Mouse (Mus musculus): ENCODE data around the gene Tmem106a.
"Not testable (repeated sequence)": the region's sequence is repeated elsewhere in the genome, so short reads cannot be mapped to it uniquely, and the experiment has no call there.

Tmem106a gene

DNA sequence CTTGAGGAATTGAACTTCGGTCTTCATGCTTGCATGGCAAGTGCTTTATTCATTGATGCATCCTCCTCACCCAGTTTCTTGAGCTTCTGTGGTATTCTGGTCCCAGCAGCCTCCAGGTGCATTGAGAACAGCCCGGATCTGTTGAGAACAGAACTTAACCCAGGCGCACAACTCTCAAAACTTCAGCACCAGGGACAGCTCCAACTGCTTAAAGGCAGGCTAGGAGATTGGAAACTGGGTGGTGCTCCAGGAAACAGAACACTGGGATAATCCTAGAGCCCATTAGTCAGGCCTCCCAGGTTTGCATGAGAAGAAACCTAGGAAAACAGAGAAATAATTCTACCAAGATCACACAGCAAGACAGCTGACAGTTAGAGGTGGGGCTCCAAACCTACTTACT lies 20.4 kb downstream of the Tmem106a start:
- peak; percentile 75 to 89 for DNase-seq

GRCm38 (mm10) chr11:101604116-101604515 lies 22.1 kb downstream of the Tmem106a start:
- no peak for DNase-seq

- peak; percentile 89 to 91 for DNase-seq
These were observed 22.8 kb downstream of the Tmem106a start for GRCm38 (mm10) chr11:101604531-101605453.

DNA sequence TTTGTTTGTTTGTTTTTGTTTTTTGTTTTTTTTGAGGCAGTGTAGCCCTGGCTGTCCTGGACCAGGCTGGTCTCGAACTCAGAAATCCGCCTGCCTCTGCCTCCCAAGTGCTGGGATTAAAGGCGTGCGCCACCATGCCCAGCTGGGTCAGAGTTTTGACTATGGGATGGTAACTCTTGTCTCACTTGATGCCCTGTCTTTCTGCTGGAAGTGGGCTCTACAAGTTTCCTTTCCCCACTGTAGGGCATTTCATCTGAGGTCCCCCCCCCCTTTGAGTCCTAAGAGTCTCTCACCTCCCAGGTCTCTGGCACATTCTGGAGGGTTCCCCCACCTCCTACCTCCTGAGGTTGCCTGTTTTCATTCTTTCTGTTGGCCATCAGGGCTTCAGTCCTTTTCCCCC lies 25.1 kb downstream of the Tmem106a start:
- not testable (repeated sequence) for DNase-seq

- no peak for DNase-seq
These were observed 28.4 kb downstream of the Tmem106a start for GRCm38 (mm10) chr11:101610445-101610844.

- DNase-seq, result no peak
These were observed 31.6 kb downstream of the Tmem106a start for GRCm38 (mm10) chr11:101613596-101613995.

GRCm38 (mm10) chr11:101614116-101614515 lies 32.1 kb downstream of the Tmem106a start:
- DNase-seq, result no peak

GRCm38 (mm10) chr11:101615380-101615779 lies 33.3 kb downstream of the Tmem106a start:
- no peak for DNase-seq

DNA sequence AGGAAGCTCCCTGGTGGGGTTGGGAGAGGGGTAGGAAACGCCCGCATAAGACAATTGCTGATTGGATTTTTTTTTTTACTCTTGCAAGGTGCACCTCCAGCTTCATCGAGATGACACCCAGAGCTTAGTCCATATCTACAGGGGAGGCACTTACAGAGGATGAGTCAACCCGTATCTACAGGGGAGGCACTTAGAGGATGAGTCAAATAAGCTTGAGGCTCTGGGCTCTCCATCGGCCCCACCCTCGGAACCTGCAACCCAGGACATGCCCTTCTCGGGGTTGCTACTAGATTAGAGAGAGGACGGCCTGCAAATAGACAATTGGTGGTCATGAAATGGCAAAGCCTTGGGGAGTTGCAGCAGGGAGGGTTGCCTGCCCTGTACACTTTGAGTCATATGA lies 34.1 kb downstream of the Tmem106a start:
- DNase-seq, result no peak

DNA sequence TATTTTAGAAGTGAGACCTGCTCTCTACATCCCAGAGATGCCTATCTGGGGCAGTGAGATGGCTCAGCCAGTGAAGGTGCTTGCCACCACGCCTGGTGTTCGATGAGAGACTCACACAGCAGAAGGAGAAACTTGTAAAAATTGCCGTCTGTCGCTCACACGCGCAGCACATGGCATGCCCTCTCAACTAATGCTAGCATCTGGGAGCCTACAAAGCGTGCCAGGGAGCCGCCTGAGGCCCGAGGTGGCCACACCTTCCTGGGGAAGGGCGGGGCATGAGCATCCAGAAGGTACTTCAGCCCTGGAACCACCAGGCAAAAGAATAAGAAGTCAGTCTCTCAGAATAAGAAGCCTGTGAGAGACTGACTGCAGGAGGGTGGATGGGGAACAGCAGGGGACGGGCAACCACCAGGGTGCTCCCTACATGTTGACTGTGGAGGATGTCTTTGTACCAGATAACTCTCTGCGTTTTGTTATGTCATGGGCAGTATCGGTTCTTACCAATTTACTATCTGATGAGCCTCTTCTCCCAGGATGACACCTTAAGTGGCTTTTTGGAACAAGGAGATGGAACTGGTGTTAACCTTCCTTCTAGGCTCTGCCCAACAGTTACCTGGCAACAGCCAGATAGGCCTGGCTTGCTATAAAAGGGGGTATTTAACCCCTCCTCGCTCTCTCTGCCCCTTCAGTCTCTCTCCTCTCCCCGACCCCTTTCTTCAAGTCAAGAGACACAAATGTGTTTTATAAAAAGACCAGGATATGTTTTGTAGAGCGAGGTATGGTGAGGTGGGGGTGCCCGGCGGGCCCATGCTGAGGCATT lies 35.1 kb downstream of the Tmem106a start:
- no peak for DNase-seq

DNA sequence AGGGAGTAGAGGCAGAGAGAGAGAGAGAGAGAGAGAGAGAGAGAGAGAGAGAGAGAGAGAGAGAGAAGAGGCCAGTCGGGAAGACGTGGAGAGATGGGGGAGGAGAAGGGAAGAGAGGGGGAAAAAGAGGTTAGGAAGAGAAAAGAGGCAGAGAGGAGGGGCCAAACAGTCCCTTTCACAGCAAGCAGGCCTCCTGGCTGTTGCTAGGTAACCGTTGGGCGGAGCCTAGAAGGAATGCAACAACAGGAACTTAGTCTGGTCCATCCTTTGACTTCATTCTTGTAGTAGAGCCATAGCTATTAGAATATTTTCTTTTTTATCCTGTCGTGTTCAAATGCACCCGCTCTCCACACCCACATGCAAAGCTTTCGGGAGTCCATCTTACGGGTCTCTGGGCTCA lies 35.8 kb downstream of the Tmem106a start:
- peak; percentile 47 to 56 for DNase-seq

- DNase-seq, result no peak
These were observed 36.6 kb downstream of the Tmem106a start for GRCm38 (mm10) chr11:101618596-101618995.

- DNase-seq, result not testable (repeated sequence)
These were observed 38.1 kb downstream of the Tmem106a start for GRCm38 (mm10) chr11:101620022-101620655.

DNA sequence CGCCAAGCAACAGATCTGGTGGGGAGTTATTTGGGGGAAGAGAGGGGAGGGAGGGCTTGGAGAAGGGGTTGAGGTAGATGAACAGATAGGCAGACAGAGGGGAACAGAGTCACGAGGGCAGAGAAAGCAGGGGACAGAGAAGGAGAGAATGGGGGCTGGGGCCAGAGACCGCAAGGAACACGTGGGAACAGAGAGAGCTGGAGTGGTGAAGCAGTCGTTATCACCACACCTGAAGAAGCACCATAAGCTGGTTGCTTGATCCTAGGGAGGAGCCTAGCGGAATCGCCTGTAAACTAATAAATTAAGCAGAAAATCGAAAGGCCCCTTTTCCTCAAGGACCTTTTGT lies 44.6 kb downstream of the Tmem106a start:
- peak in 1 of 2 experiments; percentile 44 for DNase-seq

GRCm38 (mm10) chr11:101626995-101627856 lies 45.2 kb downstream of the Tmem106a start, which contains the start of gene Rdm1:
Gene Rdm1 (plus strand): TSS chr11:101627195.
- peak; percentile 90 to 94 for DNase-seq

- DNase-seq, result peak; percentile 90 to 91
These were observed 46.0 kb downstream of the Tmem106a start for GRCm38 (mm10) chr11:101627857-101628559.

- not testable (repeated sequence) for DNase-seq
These were observed 46.8 kb downstream of the Tmem106a start for GRCm38 (mm10) chr11:101628733-101629417.

DNA sequence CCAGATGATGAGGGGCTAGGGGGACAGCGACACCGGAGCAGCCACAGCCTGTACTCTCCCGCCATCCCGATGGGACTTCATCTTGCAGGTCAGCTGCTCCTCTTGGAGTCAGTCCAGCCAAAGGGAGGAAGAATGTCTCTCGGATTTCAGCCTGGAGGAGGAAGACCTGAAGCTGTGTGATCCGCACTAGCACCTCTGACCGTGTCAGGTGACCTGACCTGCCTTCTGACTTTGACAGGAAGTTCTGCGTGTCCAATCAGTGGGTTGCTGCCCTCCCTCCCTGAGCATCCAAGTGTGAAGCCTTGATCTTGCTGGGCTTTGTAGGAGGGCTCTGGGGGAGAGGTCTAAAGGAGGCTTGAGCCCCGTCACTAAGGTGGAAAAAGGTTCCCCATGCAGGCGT lies 53.6 kb downstream of the Tmem106a start:
- DNase-seq, result peak; percentile 63 to 80

- DNase-seq, result no peak
These were observed 57.7 kb downstream of the Tmem106a start for GRCm38 (mm10) chr11:101639761-101640160.

DNA sequence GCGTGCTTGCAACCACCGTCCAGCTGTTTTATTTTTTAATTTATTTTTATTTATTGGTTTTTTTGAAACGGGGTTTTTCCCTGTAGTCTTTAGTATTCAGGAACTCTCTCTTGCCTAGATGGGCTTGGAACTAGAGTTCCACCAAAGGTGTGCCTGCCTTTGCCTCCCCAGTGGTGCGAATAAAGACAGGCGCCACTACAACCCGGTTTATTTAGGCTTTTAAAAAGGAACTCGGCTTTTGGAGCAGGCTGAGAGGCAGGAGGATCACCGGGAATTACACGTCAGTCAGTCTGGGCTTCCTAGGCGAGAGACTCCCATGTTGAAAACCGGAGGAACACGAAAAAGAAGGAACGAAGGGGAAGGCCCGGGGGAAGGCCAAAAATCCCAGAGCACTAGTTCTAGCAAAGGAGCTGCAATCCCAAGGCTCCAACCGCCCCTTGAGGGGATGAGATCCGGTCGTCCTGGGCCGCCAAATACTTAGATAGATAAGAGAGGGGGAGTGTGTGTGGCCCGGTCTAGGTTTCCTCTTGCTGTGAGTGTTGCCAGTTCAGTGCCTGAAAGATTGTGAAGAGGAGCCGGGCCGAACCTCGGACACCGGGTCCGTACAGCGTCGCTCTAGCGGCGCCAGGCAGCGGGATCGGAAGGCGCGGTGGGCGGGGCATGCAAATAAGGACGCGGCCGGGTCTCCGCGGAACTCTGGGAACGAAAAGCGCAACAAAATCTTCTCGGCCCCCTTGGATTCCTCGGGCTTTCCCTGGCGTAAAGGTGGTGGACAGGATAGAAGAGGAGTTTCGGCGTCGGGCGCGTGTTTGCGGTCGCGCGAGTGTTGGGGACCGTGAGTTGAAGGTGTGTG lies 59.0 kb downstream of the Tmem106a start:
- peak; percentile 82 to 90 for DNase-seq
